Mouse (Mus musculus) forebrain, embryonic 10.5 days (tissue): ENCODE measurements at regions not wholly inside any gene's neighbourhood (a gene's known extent, or its start where the extent isn't known, plus 50 kb on each side); places are given as distances from the start of the nearest gene placed in this dataset.
A peak's percentile ranks its signal among the peaks of the same experiment; 100 is the strongest.

Experiments
- DNase-seq: peaks from one replicate; pipeline ENCODE4 v3.0.0-alpha.2; 2017; ENCODE audit warnings: low spot score; ENCODE audit errors: extremely low spot score
- H3K27ac ChIP-seq: fragments of 300-500 bp; sonication (generic); 2 replicates; pipeline ENCODE4 v1.5.1; 2016; ENCODE audit warnings: mild to moderate bottlenecking
- H3K27me3 ChIP-seq: fragments of 300-500 bp; sonication (generic); 2 replicates; pipeline ENCODE4 v1.6.1; 2016; ENCODE audit warnings: mild to moderate bottlenecking; ENCODE audit not compliant: poor library complexity, severe bottlenecking
- H3K36me3 ChIP-seq: fragments of 300-500 bp; sonication (generic); replicated peaks from 2 replicates; pipeline ENCODE4 v1.6.1; 2016; ENCODE audit warnings: mild to moderate bottlenecking, moderate library complexity
- H3K4me1 ChIP-seq: fragments of 300-500 bp; sonication (generic); 2 replicates; pipeline ENCODE4 v1.6.1; 2016
- H3K4me3 ChIP-seq: fragments of 300-500 bp; sonication (generic); 2 replicates; pipeline ENCODE4 v1.5.1; 2016; ENCODE audit warnings: mild to moderate bottlenecking, moderate library complexity
- H3K9me3 ChIP-seq: fragments of 300-500 bp; sonication (generic); 2 replicates; pipeline ENCODE4 v1.6.1; 2016; ENCODE audit warnings: mild to moderate bottlenecking, moderate library complexity
- WGBS: fragments of 180-500 bp; shearing (Covaris S2); methylation state at CpG from one replicate; pipeline ENCODE4 v1.1.7; 2016; 5-methylcytosine and 5-hydroxymethylcytosine counted together

DNA sequence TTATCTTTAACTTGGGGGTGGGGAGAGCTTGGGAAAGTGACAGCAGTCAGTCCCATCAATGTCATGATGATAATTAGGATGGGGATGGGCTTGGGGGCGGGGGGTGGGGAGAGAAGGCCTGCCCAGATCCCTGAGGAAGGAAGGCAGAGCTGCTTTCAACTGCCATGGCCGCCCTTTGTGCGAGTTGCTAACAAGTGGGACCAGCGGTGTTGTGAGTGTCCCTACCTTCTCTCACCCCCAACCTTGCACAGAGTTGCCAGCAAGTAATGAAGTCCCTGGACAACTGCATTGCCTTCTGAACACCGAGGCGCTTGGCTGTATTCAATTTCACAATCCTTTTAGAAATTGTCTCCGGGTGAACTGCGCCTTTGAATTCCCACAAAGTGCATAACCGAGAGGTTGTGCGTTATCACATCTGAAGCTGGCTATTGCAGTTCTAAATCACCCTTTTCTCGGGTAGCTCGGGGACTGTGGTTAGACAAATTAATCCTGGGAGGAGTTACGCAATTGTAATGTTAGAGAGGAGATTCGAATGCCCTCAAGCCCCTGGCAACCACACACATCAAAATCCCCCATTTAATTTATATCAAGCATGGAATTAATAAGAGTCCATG is 257.9 kb upstream of the Daam1 start:
- DNase-seq, result no peak
- 47% methylated on average over 14 of the region's 14 CpGs for WGBS
- peak overlapping the region; percentile 71 for H3K27ac ChIP-seq
- H3K27me3 ChIP-seq, result peaks cover 22% of the 10 kb centered on the region
- H3K4me1 ChIP-seq, result peaks cover 56% of the 10 kb centered on the region
- no peaks in the 10 kb centered on the region for H3K9me3 ChIP-seq
- H3K4me3 ChIP-seq, result peak overlapping the region; percentile 9; the same call in 1 of the 2 replicates
- no peaks in the 10 kb centered on the region for H3K36me3 ChIP-seq

DNA sequence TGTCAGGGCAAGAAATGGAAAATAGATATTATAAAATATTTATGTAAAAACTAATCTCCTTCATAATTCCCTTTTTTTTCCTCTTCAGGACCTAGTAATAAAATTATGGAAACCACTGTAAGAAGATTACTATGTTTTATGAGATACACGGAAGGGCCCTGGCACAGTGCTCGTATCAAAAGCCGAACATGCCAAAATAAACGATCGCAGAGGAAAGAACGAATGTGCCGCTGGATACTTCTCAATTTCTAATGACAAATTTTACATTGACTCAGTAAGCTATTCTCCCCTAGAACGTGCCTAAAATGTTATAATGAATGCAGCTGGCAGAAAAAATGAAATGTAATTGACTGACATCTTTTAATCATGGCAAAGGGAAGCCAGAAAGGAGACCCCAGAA is 257.4 kb upstream of the Daam1 start:
- WGBS, result 93% methylated on average over 8 of the region's 8 CpGs
- no peaks in the 10 kb centered on the region for H3K9me3 ChIP-seq
- no peaks in the 10 kb centered on the region for H3K36me3 ChIP-seq
- no peak overlapping the region for H3K27ac ChIP-seq
- H3K27me3 ChIP-seq, result peaks cover 24% of the 10 kb centered on the region
- peaks cover 56% of the 10 kb centered on the region for H3K4me1 ChIP-seq
- no peak overlapping the region for H3K4me3 ChIP-seq
- DNase-seq, result no peak

DNA sequence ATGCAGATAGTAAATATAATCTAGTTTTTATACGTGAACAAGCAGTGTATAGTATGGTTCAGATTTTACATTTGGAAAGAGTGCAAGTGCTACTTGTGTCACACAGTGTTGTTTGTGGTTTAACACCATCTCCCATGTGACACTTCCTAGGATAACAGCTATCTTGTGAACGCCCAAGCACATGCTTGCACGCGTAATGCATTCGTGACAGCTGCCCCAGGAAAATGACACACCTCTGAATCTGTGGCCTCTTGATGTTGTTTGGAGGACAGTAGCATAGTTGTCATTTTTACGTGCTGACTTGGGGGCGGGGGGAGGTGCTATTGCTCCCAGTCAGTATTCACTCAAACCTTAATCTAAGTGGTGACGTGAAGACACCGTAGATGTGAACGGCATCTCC is 256.2 kb upstream of the Daam1 start:
- DNase-seq, result no peak
- peaks cover 24% of the 10 kb centered on the region for H3K27me3 ChIP-seq
- peaks cover 54% of the 10 kb centered on the region for H3K4me1 ChIP-seq
- WGBS, result 94% methylated on average over 10 of the region's 10 CpGs
- no peak overlapping the region for H3K27ac ChIP-seq
- no peaks in the 10 kb centered on the region for H3K9me3 ChIP-seq
- no peak overlapping the region for H3K4me3 ChIP-seq
- no peaks in the 10 kb centered on the region for H3K36me3 ChIP-seq

DNA sequence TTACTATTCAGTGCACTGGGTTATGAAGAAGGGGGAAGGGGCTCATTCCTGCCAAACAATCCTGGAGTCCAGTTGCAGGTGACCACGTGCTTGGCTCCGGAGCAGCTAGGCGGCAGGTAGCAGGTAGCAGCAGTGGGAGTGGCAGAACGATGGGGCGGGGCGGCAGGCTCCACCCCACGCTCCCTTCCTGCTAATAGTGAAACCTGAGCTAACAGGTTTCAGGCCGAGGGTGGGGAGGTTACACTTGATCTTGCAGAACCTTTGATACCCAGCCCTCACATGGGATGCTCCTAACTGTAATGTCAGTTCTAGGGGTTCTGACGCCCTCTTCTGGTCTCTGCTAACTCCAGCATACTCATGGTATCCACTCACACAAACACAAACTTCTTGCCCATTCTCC is 253.5 kb upstream of the Daam1 start:
- DNase-seq, result peak; percentile 34
- Histone ChIP-seq H3K4me1 (peaks cover 36% of the 10 kb centered on the region), H3K36me3 (no peaks in the 10 kb centered on the region), H3K27ac (no peak overlapping the region), H3K27me3 (peaks cover 24% of the 10 kb centered on the region), H3K4me3 (peak overlapping the region; percentile 41), H3K9me3 (no peaks in the 10 kb centered on the region)
- 13% methylated on average over 9 of the region's 9 CpGs for WGBS

DNA sequence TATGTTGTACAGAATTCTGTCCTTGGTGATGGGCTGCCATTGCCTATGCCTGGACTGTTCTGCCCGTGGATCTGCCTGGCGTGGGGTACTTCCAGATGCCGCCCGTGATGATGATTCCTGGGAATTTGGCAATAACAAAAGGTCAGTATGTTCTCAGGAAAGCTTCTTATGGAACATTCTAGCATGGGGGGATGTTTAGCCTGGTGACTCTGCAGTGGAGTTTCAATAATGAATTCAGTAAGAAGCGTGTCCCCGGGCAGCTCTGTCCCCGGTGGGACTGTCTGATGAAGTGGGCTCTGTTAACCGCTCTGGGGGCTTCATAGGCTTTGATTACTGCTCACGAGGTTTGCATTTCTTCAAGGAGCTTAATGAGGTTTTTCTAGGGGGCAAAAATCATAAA is 252.9 kb upstream of the Daam1 start:
- no peaks in the 10 kb centered on the region for H3K36me3 ChIP-seq
- no peak overlapping the region for H3K27ac ChIP-seq
- DNase-seq, result no peak
- H3K27me3 ChIP-seq, result peaks cover 24% of the 10 kb centered on the region
- H3K4me1 ChIP-seq, result peaks cover 29% of the 10 kb centered on the region
- 90% methylated on average over 9 of the region's 9 CpGs for WGBS
- H3K9me3 ChIP-seq, result no peaks in the 10 kb centered on the region
- no peak overlapping the region for H3K4me3 ChIP-seq

DNA sequence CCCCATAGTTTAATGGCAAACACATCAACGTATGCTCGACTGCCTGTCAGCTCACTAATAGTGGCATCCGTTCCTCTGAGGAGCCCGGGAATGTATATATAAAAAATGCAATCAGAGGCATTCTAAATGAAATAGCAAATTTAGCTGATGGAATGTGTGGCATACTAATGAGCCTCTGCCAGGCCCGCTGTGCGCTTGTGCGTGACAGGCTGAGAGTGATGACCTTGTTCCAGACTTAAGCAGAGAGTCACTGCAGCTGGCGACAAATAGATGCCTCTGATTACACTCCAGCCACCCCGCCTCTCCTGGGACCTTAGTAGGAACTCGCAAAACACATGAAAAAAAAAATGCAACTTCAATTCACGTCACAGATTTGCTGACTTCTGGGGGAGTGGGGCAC is 252.0 kb upstream of the Daam1 start:
- 74% methylated on average over 11 of the region's 11 CpGs for WGBS
- Histone ChIP-seq H3K27me3 (peaks cover 24% of the 10 kb centered on the region), H3K36me3 (no peaks in the 10 kb centered on the region), H3K4me3 (no peak overlapping the region), H3K9me3 (no peaks in the 10 kb centered on the region), H3K27ac (no peak overlapping the region), H3K4me1 (peaks cover 20% of the 10 kb centered on the region)
- no peak for DNase-seq

DNA sequence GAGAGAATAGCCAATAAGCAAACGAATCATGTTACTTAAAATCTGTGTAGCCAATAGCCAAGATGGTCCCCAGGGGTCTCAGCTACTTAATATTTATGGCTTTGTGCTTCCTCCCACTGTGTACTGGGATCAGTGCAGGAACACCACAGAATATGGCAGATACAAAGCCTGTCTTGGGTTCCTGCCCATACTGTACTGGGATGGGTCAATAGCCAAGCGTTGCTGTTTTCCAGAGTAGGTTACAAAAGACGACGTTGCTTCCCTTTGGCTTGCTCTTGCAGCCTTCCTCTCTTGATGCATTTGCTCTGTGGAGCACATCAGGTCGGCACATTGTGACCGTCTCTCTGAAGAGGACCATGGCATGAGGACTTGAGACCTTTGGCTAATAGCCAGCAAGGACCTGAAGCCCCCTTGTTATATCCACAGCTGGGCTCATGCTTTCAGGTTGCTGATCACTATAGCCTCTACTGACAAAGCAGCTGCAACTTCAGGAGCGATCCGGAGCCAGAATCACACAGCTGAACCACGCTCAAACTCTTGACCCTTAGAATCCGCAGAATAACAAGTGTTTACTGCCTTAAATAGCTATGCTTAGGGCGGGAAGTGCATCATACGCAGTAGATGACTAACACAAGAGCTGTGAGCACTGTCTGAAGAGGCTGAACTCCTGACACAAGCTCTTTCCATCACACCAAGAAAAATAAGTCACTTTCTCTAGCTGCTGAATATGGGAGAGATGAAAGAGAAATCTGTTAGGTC is 250.2 kb upstream of the Daam1 start:
- DNase-seq, result no peak
- H3K36me3 ChIP-seq, result no peaks in the 10 kb centered on the region
- H3K4me3 ChIP-seq, result no peak overlapping the region
- no peak overlapping the region for H3K27ac ChIP-seq
- 90% methylated on average over 12 of the region's 12 CpGs for WGBS
- peaks cover 21% of the 10 kb centered on the region for H3K27me3 ChIP-seq
- H3K4me1 ChIP-seq, result peaks cover 19% of the 10 kb centered on the region
- H3K9me3 ChIP-seq, result no peaks in the 10 kb centered on the region

DNA sequence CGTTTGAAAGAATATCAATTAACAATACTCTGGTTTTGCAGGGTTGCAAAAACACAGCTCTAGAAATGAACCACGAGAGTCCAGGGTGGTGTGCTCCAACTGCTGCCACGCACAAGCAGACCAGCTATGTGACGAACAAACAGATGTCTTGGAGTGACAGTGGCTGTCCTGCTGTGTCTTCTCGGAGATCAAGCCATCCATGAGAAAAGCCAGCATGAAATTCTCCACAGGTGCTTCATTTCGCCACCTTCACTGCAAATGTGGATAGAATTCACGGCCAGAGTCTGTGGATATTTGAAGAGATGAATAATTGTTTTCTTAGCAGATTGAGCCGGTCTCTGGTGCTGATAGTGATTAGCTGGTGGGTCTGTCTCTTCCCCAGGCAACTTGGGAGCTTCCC is 246.3 kb upstream of the Daam1 start:
- WGBS, result 75% methylated on average over 8 of the region's 8 CpGs
- H3K27me3 ChIP-seq, result no peaks in the 10 kb centered on the region
- no peaks in the 10 kb centered on the region for H3K4me1 ChIP-seq
- no peak overlapping the region for H3K4me3 ChIP-seq
- no peaks in the 10 kb centered on the region for H3K36me3 ChIP-seq
- no peak overlapping the region for H3K27ac ChIP-seq
- DNase-seq, result no peak
- H3K9me3 ChIP-seq, result no peaks in the 10 kb centered on the region

DNA sequence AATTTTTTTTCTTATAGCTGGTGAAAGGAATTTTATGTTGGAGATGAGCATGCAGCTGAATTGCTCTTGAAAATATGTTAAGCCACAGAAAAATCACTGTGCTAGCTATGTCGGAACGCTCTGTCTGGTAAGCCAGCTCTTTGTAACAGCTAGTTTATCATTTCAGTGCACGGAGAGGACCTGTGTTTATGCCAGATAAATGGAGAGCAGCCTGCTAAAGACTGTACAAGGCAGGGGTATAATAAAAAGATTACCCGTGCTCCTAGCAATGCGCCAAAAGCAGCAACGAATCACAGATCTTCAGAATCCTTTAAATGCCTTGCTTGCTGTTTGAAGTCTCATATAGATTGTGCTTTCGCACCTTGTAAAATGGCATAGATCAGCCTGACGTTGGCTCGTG is 232.2 kb upstream of the Daam1 start:
- no peak overlapping the region for H3K27ac ChIP-seq
- no peak overlapping the region for H3K4me3 ChIP-seq
- WGBS, result 95% methylated on average over 9 of the region's 9 CpGs

DNA sequence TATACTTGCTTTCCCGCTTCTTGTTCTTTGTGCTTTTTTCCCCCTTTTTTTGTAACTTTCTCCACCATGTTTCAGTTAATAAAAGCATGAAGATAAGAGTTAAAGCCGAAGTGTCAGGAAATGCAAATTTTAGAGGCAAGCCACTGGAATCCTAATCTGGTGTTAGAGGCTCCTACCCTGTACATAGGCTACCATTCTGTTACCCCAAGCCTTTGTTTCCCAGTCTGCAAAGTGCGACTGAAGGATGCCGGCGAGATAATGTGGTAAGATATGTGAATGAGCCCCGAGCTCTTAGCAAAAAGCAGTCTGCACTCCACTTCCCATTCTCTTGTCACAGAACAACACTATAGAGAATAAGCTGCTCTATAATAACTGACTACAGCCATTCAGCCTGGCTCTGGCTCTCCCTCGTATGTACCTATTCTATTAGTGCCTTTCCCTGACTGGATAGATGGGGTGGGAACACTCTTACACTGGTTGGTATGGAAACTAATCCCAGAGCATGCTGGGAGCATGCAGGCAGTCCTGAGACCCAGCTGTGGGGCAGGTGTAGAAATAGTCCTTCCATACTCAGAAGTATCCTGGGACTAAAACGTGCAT is 229.7 kb upstream of the Daam1 start:
- no peak for DNase-seq
- 70% methylated on average over 8 of the region's 8 CpGs for WGBS
- Histone ChIP-seq H3K4me1 (peaks cover 10% of the 10 kb centered on the region; the same call in 1 of the 2 replicates), H3K27me3 (no peaks in the 10 kb centered on the region), H3K9me3 (no peaks in the 10 kb centered on the region), H3K36me3 (no peaks in the 10 kb centered on the region), H3K4me3 (no peak overlapping the region), H3K27ac (peak overlapping the region; percentile 48; the same call in 1 of the 2 replicates)

More for the DNA sequence above, 232.2 kb upstream of the Daam1 start:
- Histone ChIP-seq H3K4me1 (peaks cover 9% of the 10 kb centered on the region; the same call in 1 of the 2 replicates), H3K9me3 (no peaks in the 10 kb centered on the region), H3K36me3 (no peaks in the 10 kb centered on the region), H3K27me3 (no peaks in the 10 kb centered on the region)
- no peak for DNase-seq

DNA sequence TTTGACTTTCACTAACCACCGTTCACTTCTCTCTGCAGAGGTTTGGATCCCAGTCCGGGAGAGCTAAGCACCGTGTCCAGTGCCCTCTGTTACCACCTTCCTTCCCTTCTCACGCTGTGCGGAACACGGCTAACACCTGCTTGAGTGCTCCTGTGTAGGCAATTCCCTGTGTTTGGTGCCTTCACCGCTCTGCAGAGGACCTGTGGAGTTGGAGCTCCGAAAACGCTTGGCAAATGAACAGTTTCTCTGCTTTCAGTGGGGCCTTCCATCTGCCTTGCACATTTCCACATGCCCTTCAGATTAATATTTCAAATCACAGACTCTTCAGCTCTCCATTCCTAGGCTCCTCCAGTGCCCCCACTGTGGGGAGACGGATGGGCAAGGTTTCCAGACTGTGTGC is 227.7 kb upstream of the Daam1 start:
- Histone ChIP-seq H3K4me3 (no peak overlapping the region), H3K27me3 (no peaks in the 10 kb centered on the region), H3K36me3 (no peaks in the 10 kb centered on the region), H3K4me1 (peaks cover 19% of the 10 kb centered on the region), H3K9me3 (no peaks in the 10 kb centered on the region), H3K27ac (no peak overlapping the region)
- WGBS, result 92% methylated on average over 10 of the region's 10 CpGs
- DNase-seq, result no peak

DNA sequence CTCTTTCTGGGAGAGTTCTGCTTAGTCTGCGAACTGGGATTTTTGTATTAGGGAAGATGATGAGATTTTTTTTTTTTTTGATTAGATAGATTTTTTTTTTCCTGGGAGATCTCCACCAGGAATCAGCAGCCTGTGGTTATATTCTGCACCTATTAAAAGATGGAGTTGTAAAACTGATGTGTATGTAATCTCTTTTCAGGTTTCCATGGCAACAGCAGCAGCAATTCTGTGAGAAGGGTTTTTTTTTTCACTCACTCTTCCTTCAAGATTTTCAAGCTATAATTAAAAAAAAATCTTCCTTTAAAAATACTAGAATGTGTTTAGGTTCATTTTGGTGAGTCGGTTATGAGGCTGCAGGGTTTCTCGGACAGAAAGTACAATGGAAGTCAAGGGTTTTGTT is 224.5 kb upstream of the Daam1 start:
- no peaks in the 10 kb centered on the region; the same call in 1 of the 2 replicates for H3K9me3 ChIP-seq
- no peak for DNase-seq
- H3K27me3 ChIP-seq, result no peaks in the 10 kb centered on the region
- no peak overlapping the region for H3K4me3 ChIP-seq
- H3K36me3 ChIP-seq, result no peaks in the 10 kb centered on the region
- WGBS, result 77% methylated on average over 3 of the region's 3 CpGs
- H3K4me1 ChIP-seq, result peaks cover 15% of the 10 kb centered on the region
- H3K27ac ChIP-seq, result no peak overlapping the region

DNA sequence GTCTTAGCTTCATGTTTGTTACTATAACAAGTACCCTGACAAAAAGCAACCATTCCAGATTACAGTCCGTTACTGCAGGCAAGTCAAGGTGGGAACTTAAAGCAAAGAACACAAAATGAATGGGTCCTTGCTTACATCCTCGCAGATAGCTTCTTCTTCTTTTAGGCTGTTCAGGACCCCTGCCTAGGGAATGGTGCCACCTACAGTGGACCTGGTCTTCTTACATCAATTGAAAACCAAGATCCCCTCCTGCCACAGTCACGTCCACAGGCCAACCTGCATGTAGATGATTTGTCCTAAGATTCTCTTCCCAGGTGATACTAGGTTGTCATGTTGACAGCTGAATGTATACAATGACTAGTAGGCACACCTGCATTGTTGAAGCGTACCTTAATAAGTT is 222.9 kb upstream of the Daam1 start:
- H3K27me3 ChIP-seq, result no peaks in the 10 kb centered on the region
- no peak for DNase-seq
- H3K27ac ChIP-seq, result no peak overlapping the region
- WGBS, result 93% methylated on average over 4 of the region's 4 CpGs
- no peaks in the 10 kb centered on the region; the same call in 1 of the 2 replicates for H3K9me3 ChIP-seq
- H3K4me1 ChIP-seq, result peaks cover 11% of the 10 kb centered on the region
- no peaks in the 10 kb centered on the region for H3K36me3 ChIP-seq
- no peak overlapping the region for H3K4me3 ChIP-seq
